Mouse (Mus musculus): Measurements from ENCODE around the gene Map3k6. TPM values are rescaled to one million over a fixed set of nuclear protein-coding genes. Genes with fewer than 3 reads are reported as not detected.

Gene Map3k6
- total and polyA plus RNA-seq, 3 experiments, result 15.7 to 27.3 (median 16.3) TPM

- H3K9ac ChIP-seq (ENCODE audit: low read depth, low read length), result no peak overlapping the region
- DNase-seq, result no peak
- H3K79me2 ChIP-seq (replicated peaks; ENCODE audit: control insufficient read depth, insufficient read depth, low read length), result no peaks in the 10 kb centered on the region
- intact Hi-C loops (cut with DNase I), result loop anchor here (5.0 kb wide), 1 partner anchor 190 kb away; the partner anchor contains the start of gene Ahdc1
- TF ChIP-seq EP300 (IDR thresholded peaks at IDR 0.05; ENCODE audit: insufficient read depth, low read depth, low read length), result no peak
- TF ChIP-seq CTCF (IDR thresholded peaks at IDR 0.05), result no peak
- no peak for TF ChIP-seq POLR2A (IDR thresholded peaks at IDR 0.05; ENCODE audit: insufficient read depth, low read depth, low read length)
- H3K36me3 ChIP-seq (ENCODE audit: control insufficient read depth, insufficient read depth, low read length), result no peaks in the 10 kb centered on the region
- peaks cover 6% of the 10 kb centered on the region for H3K4me1 ChIP-seq (ENCODE audit: control insufficient read depth, insufficient read depth, low read length)
- H3K4me3 ChIP-seq, result no peak overlapping the region
- H3K27ac ChIP-seq, result no peak overlapping the region
- WGBS, result 97% methylated on average over 3 of the region's 3 CpGs
- H3K27me3 ChIP-seq (ENCODE audit: control insufficient read depth, insufficient read depth, low read length), result no peaks in the 10 kb centered on the region
Observed at GRCm38 (mm10) chr4:133202254-133202653, 38.4 kb upstream of the Map3k6 start.

DNA sequence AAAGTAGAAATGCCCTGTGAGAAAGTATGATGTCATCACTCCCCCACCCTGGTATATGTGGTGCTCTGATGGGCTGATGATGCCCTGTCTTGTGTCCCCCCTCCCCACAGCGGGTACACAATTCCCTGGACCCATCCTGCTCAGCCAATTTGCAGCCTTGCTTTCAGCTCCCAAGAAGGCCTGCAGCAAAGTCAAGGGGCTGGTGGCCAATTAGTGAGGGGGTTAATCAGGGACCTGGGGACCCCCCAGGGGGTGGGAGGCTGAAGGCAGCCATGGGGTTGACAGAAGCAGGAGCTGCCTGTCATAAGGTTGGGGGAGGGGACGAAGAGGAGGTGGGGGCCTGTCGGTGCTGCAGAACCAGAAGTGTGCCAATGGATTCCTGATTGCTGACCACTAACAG lies 37.0 kb upstream of the Map3k6 start:
- no peaks in the 10 kb centered on the region for H3K79me2 ChIP-seq (replicated peaks; ENCODE audit: control insufficient read depth, insufficient read depth, low read length)
- DNase-seq, result no peak
- peaks cover 6% of the 10 kb centered on the region for H3K4me1 ChIP-seq (ENCODE audit: control insufficient read depth, insufficient read depth, low read length)
- H3K27ac ChIP-seq, result no peak overlapping the region
- no peaks in the 10 kb centered on the region for H3K27me3 ChIP-seq (ENCODE audit: control insufficient read depth, insufficient read depth, low read length)
- H3K4me3 ChIP-seq, result no peak overlapping the region
- intact Hi-C loops (cut with DNase I), result loop anchor here (5.0 kb wide), 1 partner anchor 191 kb away; the partner anchor contains the start of gene Ahdc1
- TF ChIP-seq CTCF (IDR thresholded peaks at IDR 0.05) (no peak), POLR2A (IDR thresholded peaks at IDR 0.05; ENCODE audit: insufficient read depth, low read depth, low read length) (no peak), EP300 (IDR thresholded peaks at IDR 0.05; ENCODE audit: insufficient read depth, low read depth, low read length) (no peak)
- WGBS, result 50% methylated on average over 3 of the region's 3 CpGs
- H3K9ac ChIP-seq (ENCODE audit: low read depth, low read length), result no peak overlapping the region
- H3K36me3 ChIP-seq (ENCODE audit: control insufficient read depth, insufficient read depth, low read length), result no peaks in the 10 kb centered on the region

- H3K9ac ChIP-seq (ENCODE audit: low read depth, low read length), result no peak overlapping the region
- DNase-seq, result no peak
- H3K27ac ChIP-seq, result no peak overlapping the region
- H3K79me2 ChIP-seq (replicated peaks; ENCODE audit: control insufficient read depth, insufficient read depth, low read length), result no peaks in the 10 kb centered on the region
- 30% methylated on average over 7 of the region's 7 CpGs for WGBS
- H3K27me3 ChIP-seq (ENCODE audit: control insufficient read depth, insufficient read depth, low read length), result no peaks in the 10 kb centered on the region
- H3K4me1 ChIP-seq (ENCODE audit: control insufficient read depth, insufficient read depth, low read length), result peaks cover 6% of the 10 kb centered on the region
- TF ChIP-seq EP300 (IDR thresholded peaks at IDR 0.05; ENCODE audit: insufficient read depth, low read depth, low read length), result no peak
- TF ChIP-seq CTCF (IDR thresholded peaks at IDR 0.05), result no peak
- TF ChIP-seq POLR2A (IDR thresholded peaks at IDR 0.05; ENCODE audit: insufficient read depth, low read depth, low read length), result no peak
- no peak overlapping the region for H3K4me3 ChIP-seq
- intact Hi-C loops (cut with DNase I), result loop anchor here (5.0 kb wide), 1 partner anchor 192 kb away; the partner anchor contains the start of gene Ahdc1
- H3K36me3 ChIP-seq (ENCODE audit: control insufficient read depth, insufficient read depth, low read length), result no peaks in the 10 kb centered on the region
Observed at GRCm38 (mm10) chr4:133204379-133204778, 36.2 kb upstream of the Map3k6 start.

DNA sequence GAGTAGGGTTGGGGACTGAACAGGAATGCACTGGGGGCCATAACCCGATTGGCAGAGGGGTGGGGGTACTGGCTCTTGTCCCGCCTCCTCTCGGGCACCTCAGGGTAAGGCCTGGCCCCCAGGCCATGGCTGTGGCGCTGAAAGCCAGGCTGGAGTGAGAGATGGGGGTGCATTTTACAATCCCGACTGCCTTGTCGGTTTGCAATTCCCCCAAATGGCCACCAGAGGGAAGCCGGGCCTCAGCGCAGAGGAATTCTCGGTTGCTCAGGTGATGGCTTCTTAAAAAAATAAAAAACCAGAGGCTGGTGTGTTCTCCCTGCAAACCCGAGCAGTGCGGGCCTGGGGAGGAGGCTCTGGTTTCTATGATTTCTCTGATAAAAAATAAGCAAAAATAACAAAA lies 31.3 kb upstream of the Map3k6 start:
- intact Hi-C loops (cut with DNase I), result loop anchor here (2.0 kb wide), 1 partner anchor 41 kb away; no protein-coding TSS in a partner anchor
- no peak overlapping the region for H3K27ac ChIP-seq
- TF ChIP-seq POLR2A (IDR thresholded peaks at IDR 0.05; ENCODE audit: insufficient read depth, low read depth, low read length) (no peak), EP300 (IDR thresholded peaks at IDR 0.05; ENCODE audit: insufficient read depth, low read depth, low read length) (peak; percentile 70; the same call in 1 of the 2 replicates), CTCF (IDR thresholded peaks at IDR 0.05) (peak; percentile 92)
- WGBS, result 5% methylated on average over 11 of the region's 11 CpGs
- H3K36me3 ChIP-seq (ENCODE audit: control insufficient read depth, insufficient read depth, low read length), result no peaks in the 10 kb centered on the region
- H3K9ac ChIP-seq (ENCODE audit: low read depth, low read length), result no peak overlapping the region
- H3K27me3 ChIP-seq (ENCODE audit: control insufficient read depth, insufficient read depth, low read length), result no peaks in the 10 kb centered on the region
- DNase-seq, result peak; percentile 51 to 61
- peaks cover 5% of the 10 kb centered on the region for H3K4me1 ChIP-seq (ENCODE audit: control insufficient read depth, insufficient read depth, low read length)
- H3K79me2 ChIP-seq (replicated peaks; ENCODE audit: control insufficient read depth, insufficient read depth, low read length), result no peaks in the 10 kb centered on the region
- no peak overlapping the region for H3K4me3 ChIP-seq

DNA sequence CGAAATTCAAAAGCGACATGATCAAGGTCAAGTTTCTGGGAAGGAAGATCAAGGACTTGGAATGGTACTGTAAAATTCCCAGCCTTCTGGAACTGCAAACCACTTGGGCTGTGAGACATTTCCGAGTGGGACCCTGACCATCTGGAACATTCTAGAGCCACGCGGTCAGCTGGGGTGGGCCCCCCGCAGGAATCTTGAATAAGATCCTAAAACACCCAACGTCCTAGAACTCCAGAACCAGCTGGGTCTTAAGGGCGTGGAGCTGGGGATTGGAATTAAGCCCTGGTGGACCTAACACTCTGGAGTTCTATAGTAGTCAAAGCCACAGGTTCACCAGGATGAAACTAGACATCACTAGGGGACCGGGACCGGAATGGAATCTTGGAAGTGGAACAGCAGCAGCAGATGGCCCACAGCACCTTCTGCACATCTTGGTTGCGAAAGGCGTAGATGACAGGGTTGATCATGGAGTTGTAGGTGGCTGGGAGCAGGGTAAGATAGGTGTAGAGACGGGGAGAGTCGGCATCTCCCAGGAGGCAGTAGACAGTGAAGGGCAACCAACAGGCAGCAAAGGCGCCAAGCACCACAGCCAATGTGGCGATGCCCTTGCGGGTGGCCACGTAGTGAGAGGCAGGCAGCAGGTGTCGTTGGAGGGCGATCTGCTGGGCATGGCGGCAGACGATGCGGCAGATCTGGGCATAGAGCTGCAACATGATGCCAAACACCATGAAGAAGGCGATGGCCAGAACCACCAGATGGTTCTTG lies 30.4 kb upstream of the Map3k6 start:
- Histone ChIP-seq H3K27me3 (ENCODE audit: control insufficient read depth, insufficient read depth, low read length) (no peaks in the 10 kb centered on the region), H3K27ac (no peak overlapping the region), H3K36me3 (ENCODE audit: control insufficient read depth, insufficient read depth, low read length) (no peaks in the 10 kb centered on the region), H3K4me3 (no peak overlapping the region), H3K9ac (ENCODE audit: low read depth, low read length) (no peak overlapping the region), H3K79me2 (replicated peaks; ENCODE audit: control insufficient read depth, insufficient read depth, low read length) (no peaks in the 10 kb centered on the region), H3K4me1 (ENCODE audit: control insufficient read depth, insufficient read depth, low read length) (peaks cover 5% of the 10 kb centered on the region)
- no peak for DNase-seq
- intact Hi-C loops (cut with DNase I), result no loop called here
- TF ChIP-seq CTCF (IDR thresholded peaks at IDR 0.05), result no peak
- TF ChIP-seq EP300 (IDR thresholded peaks at IDR 0.05; ENCODE audit: insufficient read depth, low read depth, low read length), result no peak
- no peak for TF ChIP-seq POLR2A (IDR thresholded peaks at IDR 0.05; ENCODE audit: insufficient read depth, low read depth, low read length)
- 91% methylated on average over 24 of the region's 24 CpGs for WGBS

GRCm38 (mm10) chr4:133210788-133211390 lies 29.7 kb upstream of the Map3k6 start:
- 96% methylated on average over 19 of the region's 19 CpGs for WGBS
- H3K9ac ChIP-seq (ENCODE audit: low read depth, low read length), result no peak overlapping the region
- no peaks in the 10 kb centered on the region for H3K79me2 ChIP-seq (replicated peaks; ENCODE audit: control insufficient read depth, insufficient read depth, low read length)
- intact Hi-C loops (cut with DNase I), result no loop called here
- no peak for DNase-seq
- no peaks in the 10 kb centered on the region for H3K36me3 ChIP-seq (ENCODE audit: control insufficient read depth, insufficient read depth, low read length)
- no peak overlapping the region for H3K27ac ChIP-seq
- no peaks in the 10 kb centered on the region for H3K27me3 ChIP-seq (ENCODE audit: control insufficient read depth, insufficient read depth, low read length)
- peaks cover 5% of the 10 kb centered on the region for H3K4me1 ChIP-seq (ENCODE audit: control insufficient read depth, insufficient read depth, low read length)
- no peak for TF ChIP-seq EP300 (IDR thresholded peaks at IDR 0.05; ENCODE audit: insufficient read depth, low read depth, low read length)
- TF ChIP-seq POLR2A (IDR thresholded peaks at IDR 0.05; ENCODE audit: insufficient read depth, low read depth, low read length), result no peak
- no peak for TF ChIP-seq CTCF (IDR thresholded peaks at IDR 0.05)
- no peak overlapping the region for H3K4me3 ChIP-seq

All from heart, adult 2 months (tissue).